Mouse (Mus musculus) central nervous system, embryonic 18 days (tissue): ENCODE data around the gene Abca1. TPM values are rescaled to one million over a fixed set of nuclear protein-coding genes. Genes with fewer than 3 reads are reported as not detected.

Experiments
- polyA plus RNA-seq: library from polyadenylated mRNA; depleted of rRNA; stranded (reverse); fragments of >200 nt; gene quantifications from 2 replicates; pipeline ENCODE4 v1.2.3, GENCODE M21; 2012; rRNA removed

Gene Abca1
- polyA plus RNA-seq = 10.3 and 11.9 TPM in 2 replicates

DNA sequence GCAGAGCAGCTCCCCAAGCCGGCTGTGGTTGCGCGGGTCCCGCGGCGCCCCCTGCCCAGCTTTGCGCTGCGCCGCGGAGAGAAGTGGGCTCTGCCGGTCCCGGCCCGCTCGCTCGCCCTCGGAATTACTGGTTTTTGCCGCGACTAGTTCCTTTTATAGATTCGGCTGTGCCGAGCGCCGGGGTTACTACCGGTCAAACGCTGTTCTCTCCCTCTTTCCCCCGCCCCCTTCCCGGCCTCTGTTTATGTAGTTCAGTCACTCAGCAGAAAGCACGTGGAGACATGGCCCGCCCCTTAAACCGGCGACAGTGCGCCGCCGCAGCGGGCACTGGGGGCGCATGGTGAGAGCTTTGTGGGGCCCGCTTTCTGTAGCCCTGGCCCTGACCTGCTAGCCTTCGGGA lies at the start of gene Abca1:
Gene Abca1, minus strand, starts transcription at position 129 of the 400 bp plus-strand sequence.

DNA sequence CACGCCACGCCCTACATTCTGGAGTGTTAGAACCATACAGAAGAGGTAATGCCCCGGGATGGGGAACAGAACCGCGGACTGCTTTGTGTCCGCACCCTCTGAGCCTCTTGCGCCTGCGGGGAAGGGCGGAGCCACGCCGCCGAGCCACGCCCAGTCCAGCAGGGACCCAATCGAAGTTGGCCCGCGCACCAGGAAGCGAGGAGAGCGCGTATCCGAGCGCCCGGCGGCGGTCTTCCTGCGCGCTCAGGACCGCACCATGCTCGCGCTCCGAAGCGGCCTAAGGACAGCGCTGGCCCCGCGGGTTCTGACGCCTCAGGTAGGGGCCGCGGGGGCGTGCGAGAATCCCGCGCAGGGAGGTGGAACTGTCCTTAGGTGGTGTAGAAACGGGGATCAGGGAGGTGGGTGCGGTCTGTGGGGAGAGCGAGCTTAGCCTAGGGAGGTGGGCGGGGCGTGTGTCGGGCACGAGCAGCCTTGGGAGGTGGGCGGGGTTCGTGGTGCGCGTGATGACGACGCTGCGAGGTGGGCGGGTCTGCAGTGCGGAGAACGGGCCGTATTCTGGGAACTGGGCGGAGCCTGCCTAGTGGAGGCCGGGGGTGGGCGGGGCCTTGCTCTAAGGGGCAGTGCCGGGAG lies 147.8 kb downstream of the Abca1 start, which contains the start of gene Nipsnap3b:
Gene Nipsnap3b, plus strand, starts transcription at position 149 of the 630 bp plus-strand sequence.

DNA sequence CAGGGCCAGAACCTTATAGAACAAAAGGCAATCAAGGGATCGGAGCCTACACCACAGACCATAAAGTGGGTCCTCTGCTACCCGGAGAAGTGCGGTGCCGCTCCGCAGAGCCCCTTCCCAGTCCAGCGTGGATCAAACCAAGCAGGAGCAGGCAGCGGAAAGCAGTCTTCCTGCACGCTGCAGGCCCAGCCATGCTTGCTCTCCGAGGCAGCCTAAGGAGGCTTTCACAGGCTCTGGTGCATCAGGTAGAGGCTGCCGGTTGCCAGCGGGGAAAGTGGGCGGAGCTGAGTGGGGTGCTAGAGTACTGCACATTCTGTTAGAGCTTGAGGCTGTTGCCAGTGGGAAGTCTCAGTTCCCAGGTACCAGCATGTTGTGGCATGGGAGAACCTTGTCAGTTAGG lies 170.4 kb downstream of the Abca1 start, which contains the start of gene Nipsnap3a:
Gene Nipsnap3a, plus strand, starts transcription at position 25 of the 400 bp plus-strand sequence.

Other genes with a start within 250 kb of the Abca1 start
- gene Olfr272, start 240.7 kb downstream of the Abca1 start, polyA plus RNA-seq = not detected in 2 replicates
- gene Olfr270, start 195.3 kb downstream of the Abca1 start, polyA plus RNA-seq = not detected in 2 replicates
- gene Nipsnap3a, start 170.6 kb downstream of the Abca1 start, polyA plus RNA-seq = not detected in 2 replicates
- gene Nipsnap3b, start 148.0 kb downstream of the Abca1 start, polyA plus RNA-seq = 83.8 and 86.8 TPM in 2 replicates